Mouse (Mus musculus) heart, adult 18-20 months (tissue): ENCODE results near the gene Gucy1b2. TPM values are rescaled to one million over a fixed set of nuclear protein-coding genes. Genes with fewer than 3 reads are reported as not detected.

Experiments used
- DNase-seq, 2 experiments: peaks; one replicate each; pipeline ENCODE4 v3.0.0; 2021 to 2022; ENCODE audit warnings: mixed read lengths in 1 of 2
- long read RNA-seq, 2 experiments: library from polyadenylated mRNA; stranded (forward); transcript quantifications; one replicate each; pipeline ENCODE4 v2.0.0; 2021
- total RNA-seq, 2 experiments: library from RNA; stranded (reverse); gene quantifications; 2 replicates each; pipeline ENCODE4 v1.2.3; 2021

The Gucy1b2 gene
- under 1 TPM in 1 of 2 experiments, not detected in 1; 0.15 TPM for total RNA-seq
- long read RNA-seq, experiment 1, partial matches to known transcripts: 0 of 1 reads
- long read RNA-seq, experiment 1, other reads (novel, unspliced or antisense): 1 of 1 reads
- long read RNA-seq, experiment 2: 0 reads

- DNase-seq: peak; percentile 14 to 18
Observed at GRCm38 (mm10) chr14:62456239-62456747, at the start of gene Gucy1b2. TSS of gene Gucy1b2 (minus strand) at chr14:62456289.

GRCm38 (mm10) chr14:62497391-62497790, 41.3 kb upstream of the Gucy1b2 start:
- peak; percentile 41 to 54 for DNase-seq

DNA sequence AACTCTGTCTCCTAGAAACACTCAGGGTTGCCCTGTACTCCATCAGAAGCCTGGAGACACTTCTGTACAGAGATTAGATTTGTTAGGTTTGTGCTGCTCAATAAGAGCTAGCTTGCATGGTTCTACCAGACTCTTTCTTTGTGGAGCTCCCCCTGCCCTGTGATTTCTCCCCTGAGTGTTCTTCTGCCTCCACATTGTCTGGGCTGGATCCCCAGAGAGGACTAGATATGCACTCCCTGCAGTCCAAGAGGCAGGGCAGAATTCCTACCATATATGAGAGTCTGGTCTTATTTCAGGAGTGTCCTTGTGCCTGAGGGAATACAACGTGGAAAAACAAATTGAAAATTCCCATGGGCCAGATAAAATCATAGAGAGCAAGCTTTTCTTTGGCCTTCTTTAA, 40.4 kb upstream of the Gucy1b2 start:
- peak; percentile 25 to 29 for DNase-seq

- no peak for DNase-seq
Observed at GRCm38 (mm10) chr14:62493456-62493855, 37.4 kb upstream of the Gucy1b2 start.

DNA sequence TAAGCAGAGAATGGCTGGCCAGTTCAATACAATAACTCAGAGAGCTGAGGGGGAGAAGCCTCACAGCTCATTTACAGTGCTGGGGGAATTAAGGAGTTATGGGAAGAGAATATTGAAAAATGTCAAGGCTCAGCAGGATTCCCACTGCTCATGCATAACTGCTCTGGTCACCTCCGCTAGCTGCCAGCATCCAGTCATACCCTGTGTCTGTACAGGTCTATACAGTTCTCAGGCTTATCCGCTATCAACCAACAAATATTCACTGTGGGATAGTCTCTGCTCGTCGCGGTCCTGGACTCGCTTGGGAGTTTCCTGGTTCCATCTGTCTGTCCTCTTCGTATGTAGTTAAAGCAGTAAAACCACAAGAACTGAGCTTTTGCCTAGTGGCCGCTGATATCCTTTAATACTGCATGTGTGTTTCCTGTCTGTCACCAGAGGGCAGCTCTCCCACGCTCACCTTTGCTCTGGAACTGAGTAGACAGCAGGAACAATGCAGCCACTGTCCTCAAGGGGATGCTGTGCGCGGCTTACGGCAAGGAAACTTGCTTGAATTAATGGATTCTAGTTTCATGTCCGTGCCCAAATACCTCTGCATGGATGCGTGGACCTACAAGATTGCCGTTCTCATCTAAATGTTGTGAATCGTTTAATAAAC, 36.2 kb upstream of the Gucy1b2 start:
- peak; percentile 78 to 83 for DNase-seq

DNA sequence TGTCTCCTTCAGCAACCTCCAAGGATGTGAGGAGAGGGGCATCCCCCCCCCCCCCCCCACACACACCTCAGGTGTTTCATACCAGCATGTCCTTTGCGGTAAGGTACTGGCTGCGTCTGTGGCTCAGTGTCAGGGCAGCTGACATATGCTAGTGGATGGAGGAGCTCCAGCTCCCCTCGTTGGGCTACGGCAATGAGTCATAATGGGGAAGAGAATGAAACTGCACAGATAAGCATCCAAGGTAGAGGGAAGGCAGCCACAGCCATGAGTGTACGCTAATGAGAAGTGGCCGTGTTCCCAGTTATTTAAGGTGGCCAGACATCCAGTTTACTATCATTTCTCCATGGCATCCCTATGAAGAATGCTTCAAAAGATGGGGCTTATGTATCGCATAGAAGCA, 32.2 kb upstream of the Gucy1b2 start:
- no peak for DNase-seq

DNA sequence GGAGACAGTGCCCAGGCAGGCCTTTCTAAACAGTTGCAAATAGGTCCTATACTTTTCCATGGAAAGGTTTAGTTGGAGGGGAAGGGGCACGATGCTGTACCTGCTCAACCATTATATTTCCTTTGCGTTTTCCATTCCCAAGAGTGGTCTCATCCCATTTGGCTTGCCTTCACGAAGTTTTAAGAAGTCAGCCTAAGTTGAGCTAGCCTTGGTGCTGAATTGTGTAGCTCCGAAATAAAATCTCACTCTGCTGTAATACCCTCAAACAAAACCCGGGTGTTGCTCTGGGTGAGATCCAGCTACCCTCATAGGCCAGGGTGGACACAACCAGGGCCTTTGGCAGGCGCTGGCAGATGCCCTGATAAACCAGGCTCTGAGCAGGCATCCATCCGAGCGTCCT, 25.3 kb upstream of the Gucy1b2 start:
- no peak for DNase-seq

GRCm38 (mm10) chr14:62479395-62479794, 23.3 kb upstream of the Gucy1b2 start:
- no peak for DNase-seq

- DNase-seq: no peak
Observed at GRCm38 (mm10) chr14:62474481-62474880, 18.4 kb upstream of the Gucy1b2 start.

DNA sequence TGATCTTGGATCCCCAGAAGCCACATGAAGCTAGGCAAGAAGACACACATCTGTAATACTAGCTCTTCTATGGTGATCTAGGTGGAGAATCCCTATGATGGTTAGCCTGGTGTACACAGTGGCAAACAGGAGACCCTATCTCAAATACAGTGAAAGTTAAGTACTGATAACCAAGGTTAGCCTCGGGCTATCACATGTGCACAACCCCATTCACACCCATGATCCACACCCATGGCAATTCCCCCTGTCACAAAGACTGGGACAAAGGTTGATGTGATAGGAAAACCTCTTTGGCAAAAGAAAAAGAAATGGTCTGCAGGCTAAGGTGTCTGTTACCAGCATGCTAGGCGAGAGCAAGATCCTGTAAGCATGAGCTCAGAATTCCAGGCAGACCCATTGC, 16.0 kb upstream of the Gucy1b2 start:
- no peak for DNase-seq

DNA sequence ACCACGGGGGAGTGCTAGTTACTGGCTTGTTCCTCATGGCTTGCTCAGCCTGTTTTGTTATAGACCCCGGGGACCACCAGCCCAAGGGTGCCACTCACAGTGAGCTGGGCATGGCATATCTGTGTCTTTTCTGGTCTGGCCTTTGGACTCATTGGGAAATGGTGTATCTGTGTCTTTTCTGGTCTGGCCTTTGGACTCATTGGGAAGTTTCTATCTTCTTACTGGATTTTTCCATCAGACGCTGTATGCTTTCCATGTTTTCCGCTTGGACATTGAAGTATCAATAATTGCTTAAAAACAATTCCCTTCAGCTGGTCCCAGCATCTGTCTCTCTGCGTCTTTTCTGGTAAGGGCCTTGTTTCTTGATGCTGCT, 12.7 kb upstream of the Gucy1b2 start:
- no peak for DNase-seq

GRCm38 (mm10) chr14:62468119-62468752, 12.1 kb upstream of the Gucy1b2 start:
- no peak for DNase-seq

DNA sequence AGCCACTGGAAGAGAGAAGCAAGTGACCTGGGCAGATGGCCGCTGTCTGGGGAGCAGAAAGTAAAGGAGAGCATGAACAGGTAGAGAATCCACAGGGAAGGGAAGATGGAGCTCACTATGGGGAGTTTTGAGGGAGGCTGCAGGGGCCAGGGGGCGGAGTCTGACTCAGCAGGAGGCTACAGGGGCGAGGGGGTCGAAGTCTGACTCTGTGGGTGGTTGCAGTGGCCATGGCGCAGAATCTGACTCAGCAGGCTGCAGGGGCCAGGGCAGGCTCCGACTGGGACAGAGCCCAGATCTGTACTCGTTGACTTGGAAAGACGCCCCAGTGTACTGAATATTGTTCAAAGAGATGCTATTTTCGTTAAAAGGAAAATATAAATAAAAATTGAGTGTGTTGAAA, 8.9 kb upstream of the Gucy1b2 start:
- peak; percentile 23 to 28 for DNase-seq

DNA sequence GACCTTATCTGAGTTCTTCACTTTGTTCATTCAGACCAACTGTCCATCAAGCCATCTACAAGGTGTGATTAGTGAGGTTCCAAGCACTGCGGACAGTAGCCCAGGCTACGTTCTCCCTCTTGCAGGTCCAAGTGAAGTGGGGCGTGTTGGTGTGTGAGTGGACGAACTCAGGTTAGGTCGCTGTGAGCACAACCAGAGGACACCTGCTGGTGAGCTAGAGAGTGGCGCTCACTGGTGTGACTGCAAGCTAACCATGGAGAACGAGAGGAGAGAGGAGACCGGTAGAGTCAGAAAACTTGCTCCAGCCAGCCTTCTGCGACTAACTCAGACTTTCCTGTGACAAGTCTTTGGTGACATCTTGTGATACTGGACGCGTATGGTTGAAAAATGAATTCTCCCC, 3.5 kb upstream of the Gucy1b2 start:
- DNase-seq: no peak

DNA sequence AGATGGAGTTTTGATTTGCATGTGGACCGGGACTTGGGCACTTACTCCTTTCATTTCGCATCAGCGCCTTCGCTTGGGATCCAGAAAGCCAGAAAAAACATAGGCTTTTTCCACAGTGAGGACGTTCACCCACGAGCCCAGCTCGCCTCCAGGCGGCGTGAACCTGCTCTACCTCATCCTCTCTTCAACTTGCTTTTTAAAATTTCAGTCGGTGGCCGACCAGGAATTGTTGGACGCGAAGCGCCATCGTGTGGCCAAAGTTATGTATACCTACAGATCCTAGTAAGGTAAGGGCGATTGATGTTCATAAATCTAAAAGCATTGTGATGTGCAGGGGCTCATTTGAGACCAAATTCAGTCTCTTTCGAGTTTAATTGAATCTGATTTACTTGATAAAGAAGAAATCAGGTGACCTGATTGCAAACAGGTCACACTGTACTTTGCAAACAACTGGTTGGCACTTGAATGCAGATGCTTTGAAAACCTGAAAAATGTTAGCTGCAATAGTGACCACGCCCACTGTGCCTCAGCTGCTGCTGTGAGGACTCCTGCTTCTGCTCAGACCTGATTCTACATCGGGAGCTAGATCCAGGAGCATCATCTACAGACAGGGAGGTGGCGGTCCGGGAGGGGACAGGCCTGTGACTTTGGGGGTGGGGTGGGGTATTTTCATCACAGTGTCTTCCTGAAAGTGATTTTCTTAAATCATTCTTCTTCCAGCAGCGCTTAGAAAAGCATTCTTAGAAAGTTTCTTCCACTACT, 1.5 kb upstream of the Gucy1b2 start:
- DNase-seq: peak; percentile 80 to 94

GRCm38 (mm10) chr14:62455570-62455879, 564 bp downstream of the Gucy1b2 start:
- DNase-seq: no peak

DNA sequence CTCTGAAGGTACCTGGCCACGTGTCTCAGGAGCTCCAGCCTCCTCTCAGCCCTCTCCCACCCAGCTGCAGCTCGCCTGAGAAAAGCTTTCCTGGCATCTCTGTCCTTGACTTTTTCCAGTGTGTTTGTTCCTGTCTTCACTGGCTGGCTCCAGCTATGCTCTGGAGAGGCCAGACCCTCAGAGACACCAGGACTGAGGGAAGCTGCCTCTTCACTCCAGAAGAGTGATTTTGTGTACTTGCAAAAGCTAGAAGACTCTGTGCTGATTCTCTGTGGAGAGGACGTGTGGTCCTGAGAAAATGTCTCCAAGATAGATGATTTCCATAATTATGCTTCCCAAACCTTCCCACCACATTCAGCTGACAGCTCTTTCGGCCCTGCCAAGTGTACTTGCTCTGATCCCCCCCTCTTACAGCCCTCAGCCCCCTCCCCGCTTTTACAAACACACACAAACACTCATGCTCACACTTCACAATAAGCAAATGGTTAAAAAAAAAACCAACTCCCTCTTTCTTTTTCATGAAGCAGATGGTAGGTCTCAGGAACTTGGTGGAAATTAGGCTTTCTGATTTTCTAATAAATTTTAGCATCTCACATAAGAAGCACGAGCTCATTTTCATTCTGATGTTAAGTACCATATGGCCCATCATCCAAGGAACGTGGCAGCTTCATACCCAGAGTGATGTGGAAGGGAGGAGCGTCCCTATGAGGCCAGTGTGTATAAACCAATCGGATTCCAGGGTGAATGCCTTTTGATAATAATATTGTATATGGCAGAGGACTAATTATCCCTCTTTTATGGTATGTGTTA, 1.1 kb downstream of the Gucy1b2 start:
- DNase-seq: no peak

DNA sequence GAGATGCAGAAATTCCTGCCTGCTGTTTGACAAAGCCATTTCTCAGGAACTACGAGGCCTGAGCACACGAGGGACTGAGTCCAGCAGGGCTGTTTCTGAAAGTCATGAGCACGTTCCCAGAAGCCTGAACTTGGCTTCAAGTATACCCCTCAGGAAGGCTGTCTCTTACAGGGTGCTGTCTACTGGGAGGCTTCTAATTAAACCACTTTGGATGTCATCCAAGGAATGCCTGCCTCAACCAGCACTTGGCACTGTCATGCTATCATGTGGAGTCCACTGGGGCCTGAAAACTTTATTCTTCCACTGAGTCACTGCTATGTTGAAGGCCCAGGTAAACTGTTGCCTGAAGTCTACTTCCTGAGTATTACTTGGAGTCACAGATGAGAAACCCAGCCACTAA, 2.0 kb downstream of the Gucy1b2 start:
- peak; percentile 13 to 17 for DNase-seq

DNA sequence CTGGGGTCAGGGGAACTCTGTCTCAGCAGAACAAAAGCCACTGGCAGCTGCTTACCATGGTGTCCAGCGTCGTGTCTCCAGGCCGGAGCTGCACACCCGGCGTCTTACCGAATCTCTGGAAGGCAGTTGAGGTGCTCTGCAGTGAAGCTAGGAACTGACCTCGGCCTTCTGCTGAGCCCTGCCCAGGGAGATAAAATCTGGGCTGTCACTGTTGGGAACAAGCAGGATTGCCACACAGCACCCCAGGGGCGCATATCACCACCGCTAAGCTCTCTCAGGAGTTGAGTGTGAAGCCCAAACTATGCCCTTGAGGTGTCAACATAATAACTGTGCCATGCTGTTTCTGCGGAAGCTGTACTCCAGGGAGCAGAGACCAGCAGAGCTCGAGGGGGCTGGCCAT, 2.8 kb downstream of the Gucy1b2 start:
- no peak for DNase-seq

DNA sequence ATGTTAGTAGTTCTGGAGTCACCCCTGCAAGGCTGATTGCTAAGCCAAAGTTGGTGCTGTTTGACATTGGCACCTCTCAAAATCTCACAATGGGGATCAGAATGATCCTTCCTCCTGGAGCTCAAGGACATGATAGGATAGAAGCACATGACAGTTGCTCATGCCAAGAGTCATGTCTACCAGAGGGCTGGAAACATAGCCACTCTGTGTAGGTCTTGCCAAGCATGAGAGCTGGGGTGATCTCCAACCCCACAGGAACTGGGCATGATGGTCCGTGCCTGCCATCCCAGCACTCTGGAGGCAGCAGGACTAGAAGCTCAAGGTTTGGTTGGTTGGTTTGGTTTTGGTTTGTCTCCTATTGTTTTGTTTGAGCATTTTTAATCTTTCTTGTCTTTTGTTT, 5.4 kb downstream of the Gucy1b2 start:
- DNase-seq: peak; percentile 38 to 60

- no peak for DNase-seq
Observed at GRCm38 (mm10) chr14:62447214-62447548, 8.9 kb downstream of the Gucy1b2 start.
